Mouse (Mus musculus) cerebral cortex, adult 2 months (tissue): Measurements from ENCODE around the gene Gpa33.

Experiments used
- WGBS: fragments of 180-500 bp; shearing (Covaris S2); methylation state at CpG from one replicate; pipeline ENCODE4 v1.1.7; 2018; 5-methylcytosine and 5-hydroxymethylcytosine counted together

Gene Gpa33

DNA sequence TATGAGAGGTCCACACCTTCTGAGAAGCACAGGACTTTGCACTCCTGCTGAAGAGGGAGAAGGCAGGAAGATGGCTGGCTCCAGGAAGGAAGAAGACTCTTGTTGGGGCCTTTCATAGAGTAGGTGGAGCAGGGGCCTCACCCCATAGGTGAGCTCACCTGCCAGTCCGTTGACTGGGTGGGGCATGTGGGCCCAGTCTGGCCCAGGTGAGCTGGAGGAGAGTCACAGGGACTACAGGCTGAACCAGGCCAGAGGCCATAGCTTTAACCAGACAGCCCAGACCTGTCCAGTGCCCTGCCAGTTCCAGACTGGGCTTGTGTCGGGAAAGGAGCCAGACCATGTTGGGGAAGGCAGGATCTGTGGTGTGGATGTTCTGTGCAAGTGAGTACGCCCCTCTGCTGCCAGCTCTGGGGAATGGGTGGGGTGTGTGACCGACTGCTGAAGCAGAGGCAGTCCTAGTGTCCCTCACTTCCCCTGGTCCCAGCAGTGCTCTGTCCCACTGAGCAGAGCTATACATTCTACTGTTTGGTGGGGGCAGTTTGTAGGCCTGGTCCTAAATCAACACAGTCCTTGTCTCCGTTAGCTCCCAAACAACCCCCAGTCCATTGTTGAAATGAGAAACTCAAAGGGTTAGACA, at the start of gene Gpa33:
Gene Gpa33, plus strand, starts transcription at position 15 of the 637 bp plus-strand sequence.
- 82% methylated on average over 5 of the region's 5 CpGs for WGBS

GRCm38 (mm10) chr1:166088446-166089170, 41.4 kb upstream of the Gpa33 start:
- WGBS = 71% methylated on average over 19 of the region's 19 CpGs

DNA sequence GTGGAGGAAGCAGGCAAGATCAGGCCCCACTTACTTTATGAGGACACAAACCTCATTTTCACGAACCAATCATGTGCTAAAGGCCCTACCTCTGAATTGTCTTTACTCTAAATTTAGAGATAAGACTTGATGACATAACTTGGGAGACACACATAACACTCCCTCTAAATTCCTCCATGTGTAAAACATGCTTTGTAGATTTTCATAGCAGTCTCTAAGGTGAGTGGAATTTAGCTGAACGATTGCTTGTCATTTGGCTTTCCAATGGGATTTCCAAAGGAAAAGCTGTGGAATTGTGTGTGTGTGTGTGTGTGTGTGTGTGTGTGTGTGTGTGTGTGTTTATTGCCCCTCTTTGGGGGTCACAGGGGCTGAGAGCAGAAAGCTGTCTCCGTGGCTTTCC, 40.7 kb upstream of the Gpa33 start:
- 89% methylated on average over 3 of the region's 3 CpGs for WGBS

DNA sequence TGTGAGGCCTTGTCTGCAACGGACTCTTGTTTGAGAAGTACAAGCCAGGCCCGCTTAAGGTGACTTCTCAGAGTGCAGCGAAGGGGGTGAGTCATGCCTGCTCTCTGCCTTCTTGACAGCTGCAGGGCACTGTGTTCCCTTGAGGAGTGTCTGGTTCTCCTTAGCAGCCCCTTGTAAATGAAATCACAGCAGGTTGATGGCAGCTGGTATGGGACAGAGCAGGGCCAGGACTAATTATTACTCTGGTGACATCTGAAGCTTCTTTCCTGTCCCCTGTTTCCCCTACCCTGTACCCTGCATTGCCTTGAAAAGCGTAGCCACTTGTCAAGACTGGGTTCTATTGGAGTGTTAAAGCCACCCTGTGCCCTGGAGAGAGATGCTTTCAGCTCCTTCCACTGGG, 40.3 kb upstream of the Gpa33 start:
- 89% methylated on average over 4 of the region's 4 CpGs for WGBS

DNA sequence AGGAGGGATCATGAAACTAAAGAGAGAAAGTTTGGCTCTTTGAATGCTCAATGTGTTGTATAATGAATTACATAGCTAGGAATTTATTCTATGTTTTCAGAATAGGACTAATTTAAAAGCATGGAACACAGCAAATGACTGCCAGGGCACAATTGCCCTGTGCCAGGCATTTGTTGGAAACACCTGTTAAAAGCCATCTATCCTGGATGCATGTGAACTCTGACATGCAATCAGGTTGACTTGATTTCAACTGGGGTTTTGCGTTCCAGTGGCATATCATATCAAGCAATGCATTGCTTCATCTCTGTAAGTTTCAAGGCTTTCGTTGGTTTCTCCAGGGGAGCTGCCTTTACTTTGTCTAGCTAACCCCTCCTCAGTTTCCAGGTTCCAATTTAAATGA, 39.7 kb upstream of the Gpa33 start:
- 100% methylated on average over 2 of the region's 2 CpGs for whole genome bisulfite sequencing

DNA sequence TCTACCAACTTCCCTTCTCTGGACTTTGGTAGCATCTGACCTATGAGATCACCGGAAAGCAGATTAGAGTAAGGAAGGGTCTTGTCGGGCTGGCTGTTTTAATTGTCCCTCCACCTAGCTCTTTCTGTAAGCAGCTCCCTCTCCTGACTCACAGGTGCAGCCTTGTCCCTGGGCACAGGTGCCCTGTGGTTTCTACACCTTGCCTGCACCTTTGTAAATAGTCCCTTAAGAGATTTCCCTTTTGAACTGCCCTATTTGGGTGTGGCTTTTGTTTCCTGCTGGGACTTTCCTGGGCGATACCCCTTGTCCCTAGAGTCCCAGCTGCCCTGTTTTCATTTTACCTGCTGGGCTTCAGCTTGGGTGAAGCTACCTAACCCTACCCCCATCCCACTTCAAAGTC, 35.6 kb upstream of the Gpa33 start:
- WGBS = 82% methylated on average over 3 of the region's 3 CpGs

- WGBS = 93% methylated on average over 2 of the region's 2 CpGs
Observed at GRCm38 (mm10) chr1:166098120-166098519, 31.9 kb upstream of the Gpa33 start.

DNA sequence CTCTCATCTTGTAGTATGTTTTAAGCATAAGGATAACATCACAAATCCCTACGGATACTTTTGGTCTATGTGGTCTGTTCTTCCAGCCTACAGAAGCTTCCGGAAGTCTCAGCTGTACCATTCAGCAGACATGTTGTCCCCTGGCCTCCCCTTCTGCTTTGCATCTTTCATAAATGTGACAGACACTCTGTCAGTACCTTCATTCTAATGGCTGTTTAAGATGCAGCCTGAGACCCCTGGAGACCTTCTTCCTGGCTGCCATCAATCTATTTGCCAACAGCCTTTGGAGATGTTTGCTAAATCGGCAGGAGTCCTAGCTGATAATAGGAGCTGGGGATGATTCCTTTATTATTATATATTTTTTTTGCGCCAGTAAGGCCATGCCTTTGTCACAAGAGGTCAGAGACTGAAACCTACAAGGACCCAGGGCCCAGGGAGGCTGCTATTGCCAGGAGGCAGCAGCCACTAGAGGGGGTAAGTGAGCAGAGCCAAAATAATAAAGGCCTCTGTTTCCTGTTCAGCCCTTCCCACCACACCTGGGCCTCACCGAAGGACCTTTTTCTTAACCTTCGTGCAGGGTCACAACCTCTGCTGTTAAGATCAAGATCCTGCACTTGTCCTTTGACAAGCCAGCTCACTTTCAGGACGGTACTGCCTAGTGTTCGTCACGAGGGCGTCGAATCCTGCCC, 27.0 kb upstream of the Gpa33 start:
- WGBS = 82% methylated on average over 11 of the region's 11 CpGs

DNA sequence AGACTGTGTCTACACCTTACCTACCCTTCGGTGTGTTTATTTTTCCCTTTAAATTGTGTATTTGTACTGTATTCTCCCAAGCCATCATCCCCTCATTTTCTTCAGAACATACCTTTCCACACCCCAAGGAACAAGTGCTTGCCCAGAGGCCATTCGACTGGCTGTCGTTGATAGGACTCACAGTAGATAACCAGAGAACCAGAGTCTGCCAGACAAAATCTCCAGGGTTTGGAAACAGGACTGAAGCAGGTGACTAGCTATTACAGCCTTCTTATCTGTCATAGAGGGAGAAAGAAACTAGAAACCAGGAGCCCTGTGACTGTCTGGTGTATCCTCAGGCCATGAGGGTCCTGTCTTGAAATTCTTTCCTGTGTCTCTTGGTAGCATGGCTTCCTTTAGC, 25.2 kb upstream of the Gpa33 start:
- WGBS = 98% methylated on average over 3 of the region's 3 CpGs

DNA sequence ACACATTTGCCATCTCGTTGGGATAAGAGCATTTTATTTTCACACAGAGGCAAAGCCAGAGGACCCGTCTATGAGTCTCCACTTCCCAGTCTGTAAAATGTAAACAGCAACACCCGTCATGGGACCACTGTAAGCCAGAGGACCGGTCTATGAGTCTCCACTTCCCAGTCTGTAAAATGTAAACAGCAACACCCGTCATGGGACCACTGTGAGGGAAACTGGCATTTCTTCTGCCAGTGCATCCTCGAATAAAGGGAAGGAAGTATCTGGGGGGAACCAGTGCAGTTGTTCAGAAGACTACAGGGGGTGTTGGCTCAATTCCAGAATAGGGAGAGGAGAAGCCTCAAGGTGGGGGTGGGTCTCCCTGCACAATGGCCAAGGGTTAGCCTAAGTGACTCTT, 24.6 kb upstream of the Gpa33 start:
- 72% methylated on average over 6 of the region's 6 CpGs for WGBS

DNA sequence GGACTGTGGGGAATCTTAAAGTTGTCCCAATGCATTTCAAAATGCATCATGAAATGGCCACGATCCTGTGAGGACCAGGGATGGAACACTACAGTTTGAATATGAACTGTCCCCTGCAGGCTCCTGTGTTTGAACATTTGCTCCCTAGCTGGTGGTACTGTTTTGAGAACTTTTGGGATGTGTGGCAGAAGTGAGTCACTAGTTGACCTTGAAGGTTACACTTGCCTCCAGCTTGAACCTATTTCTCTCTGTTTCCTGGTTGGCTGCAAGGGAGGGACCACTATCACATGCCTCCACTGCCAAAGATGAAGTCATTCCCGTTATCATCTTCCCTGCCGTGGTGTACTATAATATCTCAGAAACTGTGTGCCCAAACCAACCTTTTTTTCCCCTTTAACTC, 15.1 kb upstream of the Gpa33 start:
- 88% methylated on average over 3 of the region's 3 CpGs for WGBS

GRCm38 (mm10) chr1:166115719-166116118, 14.3 kb upstream of the Gpa33 start:
- 87% methylated on average over 4 of the region's 4 CpGs for WGBS

DNA sequence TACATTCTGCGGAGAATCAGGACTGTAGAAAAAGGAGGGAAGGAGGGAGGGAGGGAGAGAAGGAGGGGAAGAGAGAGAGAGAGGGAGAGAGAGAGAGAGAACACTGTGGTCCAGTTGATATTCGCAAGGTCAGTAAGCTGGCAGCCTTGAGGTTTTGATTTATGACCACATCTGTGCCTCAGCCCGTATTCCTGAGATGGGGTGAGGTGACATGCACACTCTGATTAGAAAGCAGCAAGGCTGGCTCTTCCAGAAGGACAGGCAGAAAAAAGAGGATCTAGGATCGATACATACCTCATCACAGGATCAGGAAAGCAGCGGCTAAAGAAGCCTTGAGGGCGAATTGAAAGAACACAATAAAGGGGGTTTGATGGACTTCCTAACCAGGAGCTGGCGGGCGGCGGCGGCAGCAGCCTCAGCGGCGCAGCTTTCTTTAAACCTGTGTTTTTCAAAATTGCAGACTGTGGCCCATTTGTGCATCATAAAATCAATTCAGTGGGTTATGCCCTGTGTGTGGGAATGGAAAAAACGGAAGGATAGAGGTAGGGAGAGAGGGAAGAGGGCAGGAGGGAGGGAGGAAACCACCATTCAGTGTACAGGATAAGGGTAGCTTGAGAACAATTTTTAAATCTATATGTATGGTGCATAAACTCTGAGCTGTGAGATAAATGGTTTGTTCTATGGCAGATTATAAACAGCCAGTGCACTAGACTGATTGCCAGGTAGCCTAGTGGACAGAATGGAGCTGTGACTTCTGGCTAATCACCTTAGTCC, 12.0 kb upstream of the Gpa33 start:
- WGBS = 72% methylated on average over 13 of the region's 13 CpGs

- WGBS = 82% methylated on average over 7 of the region's 7 CpGs
Observed at GRCm38 (mm10) chr1:166122114-166122513, 7.9 kb upstream of the Gpa33 start.

- 97% methylated on average over 1 of the region's 1 CpGs for WGBS
Observed at GRCm38 (mm10) chr1:166123045-166123444, 7.0 kb upstream of the Gpa33 start.

- WGBS = 95% methylated on average over 8 of the region's 8 CpGs
Observed at GRCm38 (mm10) chr1:166123751-166124150, 6.3 kb upstream of the Gpa33 start.

- WGBS = 70% methylated on average over 8 of the region's 8 CpGs
Observed at GRCm38 (mm10) chr1:166124932-166125593, 5.0 kb upstream of the Gpa33 start.

GRCm38 (mm10) chr1:166126290-166126689, 3.7 kb upstream of the Gpa33 start:
- 97% methylated on average over 6 of the region's 6 CpGs for WGBS

DNA sequence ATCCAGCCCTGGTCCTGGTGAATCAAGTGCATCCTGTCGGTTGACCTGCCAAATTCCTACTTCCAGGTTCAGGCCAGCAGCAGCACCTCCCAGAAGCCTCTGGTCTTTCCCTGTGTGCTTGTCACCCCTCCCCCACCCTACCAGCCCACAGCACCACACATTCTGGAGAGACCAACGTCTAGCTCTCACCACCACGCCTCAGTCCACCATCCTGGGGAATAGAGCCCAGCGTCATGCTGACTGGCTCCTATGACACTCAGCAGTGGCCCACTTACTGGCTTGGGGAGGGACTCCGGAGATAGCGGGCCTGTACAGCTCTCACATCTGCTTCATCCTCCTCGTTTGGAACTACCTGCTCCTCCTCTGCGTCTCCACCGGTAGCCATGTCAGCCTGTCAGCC, 3.2 kb upstream of the Gpa33 start:
- WGBS = 74% methylated on average over 9 of the region's 9 CpGs

DNA sequence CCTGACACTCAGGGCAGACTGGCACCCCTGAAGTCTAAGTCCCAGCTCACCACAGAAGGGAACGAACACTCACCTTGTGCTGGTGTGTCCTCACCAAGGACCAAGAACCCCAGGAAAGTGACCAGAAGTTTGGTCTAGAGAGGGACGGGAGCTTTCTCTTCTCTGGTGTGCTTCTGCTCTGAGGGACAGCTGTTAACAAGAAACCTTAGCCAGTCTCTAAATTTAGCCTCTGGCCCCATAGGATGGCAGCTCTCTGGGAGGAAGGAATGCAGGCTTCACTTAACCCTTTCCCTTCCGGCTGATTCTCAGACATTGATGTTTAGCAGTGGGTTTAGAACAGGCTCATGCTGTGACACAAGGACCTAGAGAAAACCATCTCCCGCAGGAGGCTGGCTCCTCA, 2.3 kb upstream of the Gpa33 start, which contains the start of gene Dusp27:
Gene Dusp27, minus strand, starts transcription at position 204 of the 400 bp plus-strand sequence.
- WGBS = 56% methylated on average over 4 of the region's 4 CpGs

DNA sequence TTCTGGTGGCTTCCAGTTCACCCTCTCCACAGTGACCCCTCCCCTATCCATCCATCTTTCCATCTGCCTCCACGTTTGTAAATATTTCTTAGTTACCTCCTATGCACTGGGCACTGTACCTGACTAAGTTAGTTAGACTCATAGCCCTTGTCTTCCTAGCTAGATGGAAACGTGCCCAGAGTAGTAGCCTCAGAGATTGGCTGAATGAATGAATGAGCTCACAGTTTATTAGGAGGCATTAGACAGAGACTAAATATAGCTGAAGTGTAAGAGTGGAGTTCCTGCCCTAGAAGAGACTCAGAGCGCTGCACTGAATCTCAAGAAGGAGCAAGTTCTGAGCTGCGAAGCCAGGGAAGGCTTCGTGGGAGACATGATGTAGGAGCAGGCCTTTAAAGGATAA, 1.5 kb upstream of the Gpa33 start:
- 93% methylated on average over 5 of the region's 5 CpGs for WGBS

GRCm38 (mm10) chr1:166132367-166132766, 2.3 kb downstream of the Gpa33 start:
- WGBS = 76% methylated on average over 4 of the region's 4 CpGs
